Mouse (Mus musculus): ENCODE measurements around the gene Apba3.
"Not testable (repeated sequence)": the region's sequence is repeated elsewhere in the genome, so short reads cannot be mapped to it uniquely, and the experiment has no call there.

The Apba3 gene

DNA sequence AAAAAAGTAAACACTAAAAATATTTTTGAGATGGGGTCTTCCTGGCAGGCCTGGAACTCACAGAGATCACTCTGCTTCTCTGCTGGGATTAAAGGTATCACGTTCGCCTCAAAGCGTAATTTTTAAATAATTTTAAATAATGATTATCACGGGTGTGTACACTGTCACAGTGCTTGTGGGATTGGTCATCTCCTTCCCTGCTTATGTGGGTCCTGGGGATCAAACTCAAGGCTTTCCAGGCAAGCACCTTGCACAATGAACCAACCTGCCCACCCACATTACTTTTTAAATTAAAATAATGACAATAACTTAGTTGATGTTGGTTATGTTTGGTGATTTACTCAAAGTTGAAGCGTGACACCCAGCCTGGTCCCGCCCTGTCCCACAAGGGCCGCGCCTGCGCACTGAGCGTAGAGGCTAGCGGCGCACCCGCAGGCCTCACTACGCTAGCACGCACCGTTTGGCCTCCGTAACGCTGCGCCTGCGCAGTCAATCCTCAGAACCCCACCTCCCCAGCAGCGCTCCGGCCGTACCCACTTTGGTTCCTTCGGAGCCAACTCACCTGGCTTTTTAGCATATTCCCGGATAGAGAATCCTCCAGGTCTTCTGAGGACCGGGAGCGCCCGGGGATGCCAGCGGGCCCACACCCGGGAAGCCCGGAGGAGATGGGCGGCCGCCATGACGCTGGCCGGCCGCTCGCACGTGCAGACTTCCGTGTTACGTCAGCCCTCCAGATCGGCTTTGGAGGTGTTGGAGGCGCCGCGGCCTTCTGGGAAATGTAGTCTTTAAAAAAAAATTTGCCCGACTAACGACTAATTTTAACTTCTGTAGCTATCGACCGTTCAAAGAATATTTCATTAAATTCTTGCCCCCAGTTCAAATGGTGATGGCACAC, at the start of gene Apba3, which contains the start of gene Mrpl54:
Apba3 (plus strand) TSS at position 750 of the 895 bp plus-strand sequence.
Mrpl54 (minus strand) TSS at position 724 of the 895 bp plus-strand sequence.
- DNase-seq (ENCODE audit: low spot score) = peak; percentile 89

DNA sequence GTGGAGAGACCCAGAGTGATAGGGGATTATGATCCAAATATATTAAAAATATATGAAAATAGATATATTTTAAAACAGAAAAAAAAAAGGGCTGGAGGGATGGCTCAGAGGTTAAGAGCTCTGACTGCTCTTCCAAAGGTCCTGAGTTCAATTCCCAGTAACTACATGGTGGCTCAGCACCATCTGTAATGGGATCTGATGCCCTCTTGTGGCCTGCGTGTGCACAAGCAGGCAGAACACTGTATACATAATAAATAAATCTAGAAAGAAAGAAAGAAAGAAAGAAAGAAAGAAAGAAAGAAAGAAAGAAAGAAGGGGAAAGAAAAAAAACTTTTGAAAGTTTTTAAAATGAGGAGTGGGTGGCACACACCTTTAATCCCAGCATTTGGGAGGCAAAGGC, 49.5 kb upstream of the Apba3 start:
- DNase-seq (ENCODE audit: low spot score) = not testable (repeated sequence)

DNA sequence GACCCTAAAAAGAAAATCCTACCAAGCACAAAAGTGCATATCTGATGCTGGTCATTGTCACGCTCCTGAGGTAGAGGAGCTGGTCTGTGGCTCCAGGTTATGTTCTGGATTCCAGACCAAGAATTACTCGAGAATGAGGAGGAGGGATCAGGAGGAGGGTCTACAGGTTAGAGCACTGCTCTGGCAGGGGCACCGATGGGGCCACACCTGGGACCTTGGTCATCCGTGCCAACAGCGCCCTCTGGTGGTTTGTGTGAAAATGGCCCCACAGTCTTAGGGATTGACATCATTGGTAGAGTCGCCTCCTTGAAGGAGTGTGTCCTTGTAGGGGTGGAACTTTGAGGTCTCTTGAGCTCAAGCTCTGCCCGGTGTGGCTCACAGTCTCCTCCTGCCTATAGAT, 48.8 kb upstream of the Apba3 start:
- DNase-seq (ENCODE audit: low spot score) = peak; percentile 67

DNA sequence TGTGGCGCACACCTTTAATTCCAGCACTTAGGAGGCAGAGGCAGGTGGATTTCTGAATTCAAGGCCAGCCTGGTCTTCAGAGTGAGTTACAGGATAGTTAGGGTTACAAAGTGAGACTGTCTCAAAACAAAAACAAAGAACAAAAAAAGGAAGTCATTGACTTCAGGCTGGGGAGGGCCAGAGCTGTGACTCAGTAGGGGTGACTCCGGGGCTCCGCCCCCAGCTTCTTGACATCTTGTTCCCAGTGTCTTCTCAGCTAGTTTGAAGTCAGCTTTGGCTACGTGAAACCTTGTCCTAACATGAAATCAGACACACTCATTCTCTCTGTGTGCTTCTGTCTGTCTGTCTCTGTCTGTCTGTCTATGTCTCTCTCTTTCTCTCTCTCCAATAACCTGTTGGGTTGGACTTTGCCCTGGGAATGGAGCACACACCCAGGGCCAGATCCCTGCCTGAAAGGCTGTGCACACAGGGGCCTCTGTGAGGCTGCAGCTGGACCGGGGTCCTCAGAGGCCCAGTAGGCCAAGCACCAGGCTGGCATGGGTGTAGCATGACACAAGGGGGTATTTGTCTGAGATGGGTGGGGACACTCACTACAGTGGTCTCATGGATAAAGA, 45.3 kb upstream of the Apba3 start:
- no peak for DNase-seq (ENCODE audit: low spot score)

DNA sequence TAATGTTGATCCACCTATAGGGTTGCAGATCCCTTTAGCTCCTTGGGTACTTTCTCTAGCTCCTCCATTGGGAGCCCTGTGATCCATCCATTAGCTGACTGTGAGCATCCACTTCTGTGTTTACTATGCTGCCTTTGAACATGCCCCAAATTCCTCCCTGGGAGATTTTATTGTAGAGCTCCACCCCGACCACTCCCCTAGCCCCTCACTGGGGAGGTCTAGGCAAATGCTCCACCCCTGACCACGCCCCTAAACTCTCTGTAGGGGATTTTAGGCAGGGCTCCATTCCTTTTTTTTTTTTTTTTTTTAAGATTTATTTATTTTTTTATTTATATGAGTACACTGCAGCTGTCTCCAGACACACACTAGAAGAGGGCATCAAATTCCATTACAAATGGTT, 43.0 kb upstream of the Apba3 start:
- DNase-seq (ENCODE audit: low spot score) = not testable (repeated sequence)

DNA sequence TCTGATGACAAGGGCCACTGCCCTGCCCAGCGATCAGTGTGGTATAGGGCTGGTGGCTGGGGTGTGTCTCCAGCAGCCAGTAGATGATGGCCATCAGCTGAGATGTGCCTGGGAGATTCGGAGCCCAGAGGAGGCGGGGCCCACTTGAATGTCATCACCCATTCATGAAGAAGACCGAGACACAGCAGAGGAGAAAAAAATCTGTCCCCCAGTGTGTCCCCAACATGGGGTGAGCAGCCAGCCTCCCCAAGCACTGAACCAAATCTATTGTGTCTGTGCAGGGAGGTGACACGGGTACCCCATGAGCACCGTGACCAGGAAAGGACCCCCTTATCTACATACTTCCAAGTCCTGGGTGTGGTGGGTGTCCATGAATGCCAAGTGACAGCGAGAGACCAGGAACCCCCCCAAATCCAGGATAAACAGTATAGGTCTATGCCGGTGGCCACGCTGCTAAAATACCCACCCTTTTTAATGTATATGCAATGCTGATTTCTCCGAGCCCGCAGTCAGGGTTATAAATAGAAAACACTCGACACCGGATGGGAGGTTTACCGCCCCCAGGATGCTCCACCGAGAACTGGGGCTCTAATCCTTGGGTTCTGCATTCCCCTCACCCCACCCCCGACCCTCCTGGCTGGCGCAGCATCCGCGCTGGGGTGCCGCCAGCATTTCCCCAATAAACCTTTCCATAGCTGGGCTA, 36.9 kb upstream of the Apba3 start:
- no peak for DNase-seq (ENCODE audit: low spot score)

DNA sequence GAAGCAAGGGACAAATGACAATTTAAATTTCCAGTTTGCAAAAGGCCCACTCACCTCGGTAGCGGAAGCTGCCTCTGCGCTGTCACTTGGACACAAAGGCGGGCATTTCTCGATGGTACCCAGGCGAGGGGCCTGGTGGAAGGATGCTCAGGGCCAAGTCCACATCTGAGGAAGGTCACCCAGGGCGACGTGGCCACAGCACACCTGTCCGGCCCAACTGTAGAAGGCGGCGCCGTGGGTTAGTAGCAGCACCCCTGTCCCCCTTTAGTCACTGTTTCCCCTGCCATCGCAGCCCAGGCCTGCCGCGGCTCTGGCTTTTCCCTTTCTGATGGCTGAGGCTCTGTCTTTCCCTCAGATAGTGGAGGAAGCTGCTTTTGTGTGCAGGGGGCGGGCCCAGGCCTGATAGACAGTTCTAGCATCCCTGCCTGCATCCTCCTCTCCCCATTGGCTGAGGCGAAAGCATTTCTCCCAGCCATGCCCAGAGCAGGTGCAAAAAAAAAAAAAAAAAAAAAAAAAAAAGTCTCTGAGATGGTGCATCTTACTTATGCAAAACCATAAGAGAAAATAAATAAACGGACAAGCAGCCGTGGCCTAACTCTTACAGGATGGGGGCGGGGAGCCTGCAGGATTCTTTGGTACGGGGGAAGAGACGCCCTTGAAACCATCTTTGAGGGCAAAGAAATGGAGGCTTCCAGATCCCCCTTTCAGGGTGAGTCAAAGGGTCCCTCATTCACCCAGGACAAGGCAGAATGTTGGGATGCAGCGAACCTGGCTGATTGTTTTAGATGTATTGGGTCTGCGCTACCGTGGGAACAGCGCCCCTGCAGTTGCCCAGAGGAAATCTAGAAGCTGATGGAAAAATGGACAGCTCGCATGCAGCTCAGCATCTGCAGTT, 36.1 kb upstream of the Apba3 start, which contains the start of gene Atcay:
Atcay (minus strand) TSS at position 396 of the 895 bp plus-strand sequence.
- DNase-seq (ENCODE audit: low spot score) = no peak

DNA sequence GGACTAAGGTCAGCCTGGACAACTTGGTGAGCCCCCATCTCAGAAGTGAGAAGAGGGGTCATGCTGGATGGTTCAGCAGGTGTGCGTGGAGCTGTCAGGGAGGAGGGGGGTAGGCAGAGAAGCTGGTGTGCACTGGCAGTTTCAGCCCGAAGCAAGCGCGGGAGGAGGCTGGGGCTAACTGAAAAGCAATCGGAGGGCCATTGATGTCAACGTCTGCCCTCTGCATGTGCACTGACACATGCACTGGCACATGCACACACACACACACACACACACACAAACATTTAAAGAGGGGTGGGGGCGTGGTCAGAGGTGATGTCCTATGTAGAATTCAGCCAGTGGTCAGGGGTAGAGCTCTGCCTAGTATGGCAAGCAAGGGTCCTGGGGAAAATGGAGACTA, 35.3 kb upstream of the Apba3 start:
- no peak for DNase-seq (ENCODE audit: low spot score)

DNA sequence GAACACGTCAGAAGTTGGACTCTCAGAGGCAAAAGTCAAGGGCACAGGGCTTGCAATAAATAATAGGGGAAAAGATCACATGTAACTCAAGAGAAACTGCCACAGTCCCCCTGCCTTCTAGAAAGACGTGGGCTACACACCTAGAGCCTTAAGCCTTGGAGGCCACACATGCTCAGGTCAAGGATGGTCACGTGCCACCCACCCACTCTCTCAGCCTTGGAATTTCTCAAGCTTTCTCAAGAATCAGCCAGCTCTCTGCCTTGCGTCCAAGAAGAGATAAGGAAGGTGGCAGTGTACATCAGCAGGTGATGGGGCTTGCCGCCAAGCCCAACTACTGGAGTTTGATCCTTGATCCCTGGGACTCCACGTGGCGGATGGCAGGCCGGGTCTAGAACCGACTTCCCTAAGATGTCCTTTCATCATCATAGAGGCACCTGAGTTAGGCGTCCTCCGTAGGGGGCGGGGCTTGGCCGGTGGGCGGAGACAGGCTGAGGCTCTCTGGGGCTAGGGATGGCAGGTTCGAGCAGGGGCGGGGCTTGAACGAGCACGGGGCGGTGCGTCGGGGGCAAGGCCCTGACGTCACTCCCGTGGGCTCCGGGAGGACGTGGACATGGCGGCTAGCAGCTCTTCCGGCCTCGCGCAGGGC, 34.1 kb upstream of the Apba3 start, which contains the start of gene Zfr2:
Zfr2 (plus strand) TSS at position 576 of the 646 bp plus-strand sequence.
- peak; percentile 87 for DNase-seq (ENCODE audit: low spot score)

DNA sequence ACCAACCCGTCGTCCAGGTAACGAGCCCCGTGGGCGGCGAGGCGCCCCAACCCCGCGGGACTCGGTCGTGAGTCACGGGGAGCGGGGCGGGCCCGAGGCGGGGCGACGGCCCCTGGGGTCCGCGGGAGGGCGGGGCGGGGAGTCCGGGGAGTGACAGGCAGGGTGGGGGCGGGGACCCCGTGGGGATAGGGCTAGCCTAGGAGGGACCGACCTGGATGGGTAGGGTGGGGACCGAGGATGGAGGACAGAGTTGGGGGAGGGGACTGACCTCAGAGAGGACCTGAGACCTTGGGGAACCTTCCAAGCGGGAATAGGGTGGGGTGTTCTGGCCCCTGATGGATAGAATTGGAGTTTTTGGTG, 33.6 kb upstream of the Apba3 start:
- no peak for DNase-seq (ENCODE audit: low spot score)

DNA sequence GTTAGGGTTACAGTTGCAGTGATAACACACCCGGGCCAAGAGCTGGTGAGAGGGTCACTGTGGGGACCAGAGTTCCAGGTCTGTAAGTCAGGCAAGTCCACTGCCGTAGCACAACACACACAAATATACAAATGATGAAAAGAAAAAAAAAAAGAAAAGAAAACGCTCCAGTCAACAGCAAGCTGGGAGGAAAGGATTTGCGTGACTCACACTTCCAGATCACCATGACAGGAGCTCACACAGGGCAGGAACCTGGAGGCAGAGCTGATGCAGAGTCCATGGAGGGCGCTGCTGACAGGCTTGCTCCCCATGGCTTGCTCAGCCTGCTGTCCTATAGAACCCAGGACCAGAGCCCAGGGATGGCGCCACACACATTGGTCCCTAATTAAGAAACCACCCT, 32.6 kb upstream of the Apba3 start:
- DNase-seq (ENCODE audit: low spot score) = no peak

DNA sequence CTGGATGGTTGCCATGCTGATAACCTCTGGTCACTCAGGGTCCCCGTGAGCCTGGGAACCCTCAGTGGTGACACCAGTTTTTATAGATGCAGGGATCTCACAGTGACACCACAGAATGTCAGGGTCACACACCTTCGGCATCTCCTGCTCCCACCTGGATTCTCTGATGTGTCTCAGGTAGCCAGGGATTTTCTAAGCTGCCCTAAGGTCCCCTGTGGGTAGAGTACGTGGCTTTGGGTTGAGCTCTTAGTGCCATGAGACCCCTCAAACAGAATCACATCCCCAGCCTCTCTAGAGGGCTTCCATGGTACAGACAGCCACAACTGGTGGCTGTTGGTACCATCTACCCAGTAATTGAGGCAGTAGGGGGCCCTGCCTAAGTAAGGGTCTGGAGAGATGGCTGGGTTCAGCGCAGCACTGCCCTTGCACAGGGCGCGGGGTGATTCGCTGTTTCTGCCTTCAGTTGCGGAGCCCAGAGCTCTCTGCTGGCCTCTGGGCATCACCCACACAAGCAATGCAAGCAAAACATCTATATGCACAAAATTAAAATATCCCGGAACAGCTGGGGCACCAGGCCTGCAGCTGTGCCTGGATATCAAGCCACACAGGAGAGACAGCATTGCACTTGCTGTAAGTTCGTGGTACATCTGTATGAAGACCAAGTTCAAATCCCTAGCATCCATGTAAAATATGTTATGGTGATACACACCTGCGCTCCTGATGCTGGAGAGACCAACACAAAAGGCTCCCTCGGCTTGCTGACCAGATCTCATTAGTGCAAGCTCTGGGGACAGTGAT, 30.1 kb upstream of the Apba3 start:
- no peak for DNase-seq (ENCODE audit: low spot score)

DNA sequence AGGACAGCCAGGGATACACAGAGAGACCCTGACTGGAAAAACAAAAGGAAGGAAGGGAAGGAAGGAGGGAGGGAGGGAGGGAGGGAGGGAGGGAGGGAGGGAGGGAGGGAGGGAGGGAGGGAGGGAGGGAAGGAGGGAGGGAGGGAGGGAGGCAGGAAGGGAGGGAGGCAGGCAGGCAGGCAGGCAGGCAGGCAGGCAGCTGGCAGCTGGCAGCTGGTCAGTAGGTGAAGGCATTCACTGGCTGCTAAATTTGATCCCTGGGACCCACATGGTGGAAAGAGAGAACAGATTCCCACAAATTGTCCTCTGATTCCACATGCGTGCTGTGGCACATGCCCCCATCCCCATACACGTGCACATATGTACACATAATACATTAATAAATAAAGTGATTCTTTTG, 28.1 kb upstream of the Apba3 start:
- DNase-seq (ENCODE audit: low spot score) = no peak

DNA sequence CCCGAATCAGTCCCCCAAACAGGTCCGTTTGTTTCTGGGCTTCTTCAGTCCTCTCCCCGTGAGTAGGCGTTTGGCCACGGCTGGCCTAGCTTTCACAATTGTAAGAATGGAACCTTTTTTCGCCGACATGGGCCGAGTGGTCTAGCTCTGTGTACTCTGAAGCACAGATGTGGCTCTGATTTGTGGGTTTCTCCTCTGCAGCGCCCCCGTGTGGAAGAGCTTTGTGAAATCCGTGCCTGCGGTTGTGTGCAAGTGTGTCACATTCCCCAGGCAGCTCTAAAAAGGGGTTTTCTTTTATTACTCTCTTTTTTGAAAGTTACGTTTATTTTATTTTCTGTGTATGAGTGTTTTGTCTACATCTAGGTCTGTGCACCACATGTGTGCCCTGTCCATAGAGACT, 25.9 kb upstream of the Apba3 start:
- DNase-seq (ENCODE audit: low spot score) = peak; percentile 52

DNA sequence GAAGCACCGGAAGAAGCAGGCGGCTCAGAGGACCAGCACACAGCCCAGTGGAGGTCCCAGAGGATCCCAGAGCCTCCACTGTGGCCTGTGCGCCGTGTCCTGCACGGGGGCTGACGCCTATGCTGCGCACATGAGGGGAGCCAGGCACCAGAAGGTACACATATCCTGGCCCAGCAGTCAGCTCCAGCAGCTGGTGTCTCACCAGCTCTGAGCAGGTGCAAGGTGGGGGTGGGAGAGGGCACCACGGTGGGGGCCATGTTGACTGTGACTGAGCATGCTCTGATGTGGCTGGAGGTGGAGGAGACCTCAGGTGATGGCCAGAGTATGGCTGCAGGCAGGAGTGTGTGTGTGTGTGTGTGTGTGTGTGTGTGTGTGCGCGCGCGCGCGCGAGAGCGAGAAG, 24.7 kb upstream of the Apba3 start:
- DNase-seq (ENCODE audit: low spot score) = no peak

DNA sequence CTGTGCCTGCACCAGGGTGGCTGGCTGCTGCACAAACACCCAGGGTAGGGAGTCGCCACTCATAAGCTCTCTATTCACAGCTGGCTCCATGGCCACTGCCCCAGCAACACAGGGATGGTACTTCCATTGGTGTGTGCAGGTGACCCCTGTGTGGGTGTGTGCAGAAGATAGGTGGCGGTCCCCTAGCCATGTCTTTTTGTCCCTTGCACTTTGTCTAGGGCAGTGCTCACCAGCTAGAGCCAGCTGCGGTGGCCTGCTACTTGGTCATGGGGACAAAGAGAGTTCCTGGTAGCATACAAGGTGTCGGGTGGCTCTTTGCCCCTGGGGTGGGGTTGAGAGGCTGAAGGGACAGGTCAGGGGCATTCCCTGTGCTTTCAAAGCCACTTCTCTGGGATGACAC, 22.6 kb upstream of the Apba3 start:
- DNase-seq (ENCODE audit: low spot score) = no peak

DNA sequence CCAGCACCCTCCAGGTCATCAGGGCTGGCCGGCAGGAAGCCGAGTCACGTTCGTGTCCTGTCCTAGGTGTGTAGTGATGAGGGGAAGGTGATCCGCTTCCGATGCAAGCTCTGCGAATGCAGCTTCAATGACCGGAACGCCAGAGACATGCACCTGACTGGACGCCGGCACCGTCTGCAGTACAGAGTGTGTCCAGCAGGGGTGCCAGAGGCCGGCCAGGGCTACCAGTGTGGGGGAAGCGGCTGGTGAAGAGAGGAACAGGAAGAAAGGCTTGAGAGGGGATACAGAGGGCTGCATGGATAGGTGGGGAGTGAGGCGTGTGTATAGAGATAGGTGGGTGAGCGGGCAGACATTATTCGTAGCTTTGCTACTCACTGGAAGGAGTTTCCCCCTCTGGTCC, 22.2 kb upstream of the Apba3 start:
- DNase-seq (ENCODE audit: low spot score) = peak; percentile 85

DNA sequence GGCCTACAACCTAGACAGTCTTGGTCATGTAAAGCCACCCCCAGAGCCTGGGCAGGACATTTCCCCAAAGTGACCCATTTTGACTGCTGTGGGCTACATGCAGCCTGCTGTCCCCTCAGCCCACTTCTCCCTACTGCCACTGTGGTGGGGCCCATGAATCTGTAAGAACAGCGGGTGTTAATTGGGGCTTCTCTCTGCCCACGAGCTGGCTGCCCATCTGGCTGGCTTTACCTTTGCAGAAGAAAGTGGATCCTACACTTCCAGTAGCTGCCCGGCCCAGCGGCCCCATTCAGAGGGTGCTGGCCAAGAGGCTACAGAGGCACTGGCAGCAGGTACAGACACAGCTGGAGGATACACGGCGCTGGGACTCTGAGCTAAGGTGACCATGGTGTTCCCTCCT, 21.6 kb upstream of the Apba3 start:
- no peak for DNase-seq (ENCODE audit: low spot score)

DNA sequence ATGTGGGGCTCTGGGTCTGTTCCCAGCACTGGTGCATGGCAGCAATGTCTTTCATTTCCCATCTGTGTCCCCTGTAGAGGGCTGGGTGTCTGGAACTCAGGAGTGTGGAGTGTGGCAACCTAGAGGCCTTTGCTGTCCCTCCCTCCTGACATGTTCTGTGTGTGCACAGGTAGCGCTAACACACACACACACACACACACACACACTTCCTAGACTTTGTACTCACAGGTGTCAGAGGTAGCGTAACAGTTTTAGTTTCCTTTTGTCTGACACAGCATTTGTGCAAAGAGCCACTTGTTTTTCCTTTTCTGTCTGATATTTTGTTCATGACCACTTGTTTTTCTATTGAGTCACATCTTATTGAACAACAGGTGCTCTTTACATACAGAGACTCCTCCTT, 19.0 kb upstream of the Apba3 start:
- DNase-seq (ENCODE audit: low spot score) = no peak

DNA sequence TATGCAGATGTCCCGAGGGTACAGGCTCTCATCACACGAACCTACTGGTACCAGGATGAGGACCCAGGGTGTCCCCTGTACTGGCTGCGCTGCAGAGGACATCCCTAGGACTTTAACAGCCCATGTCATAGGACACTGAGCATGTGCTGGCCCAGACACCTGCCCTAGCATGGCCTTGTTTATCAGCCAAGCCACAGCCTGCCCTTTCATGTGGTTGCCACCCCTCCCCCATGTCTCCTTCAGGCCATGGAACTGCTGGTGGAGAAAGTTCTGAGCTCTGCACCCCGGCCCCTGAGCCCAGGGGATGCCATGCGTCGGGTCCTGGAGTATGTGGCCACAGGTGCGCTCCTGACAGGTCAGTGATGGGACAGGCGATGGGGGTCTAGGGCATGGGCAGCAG, 17.3 kb upstream of the Apba3 start:
- no peak for DNase-seq (ENCODE audit: low spot score)
